Mouse (Mus musculus) ES-E14 (cell line): ENCODE results near the gene Exo5.

Source experiments
- CHD2 ChIP-seq: IDR thresholded peaks from 2 replicates; pipeline ENCODE4 v1.6.1; 2014; ENCODE audit warnings: mild to moderate bottlenecking, low read depth, low read length, inconsistent platforms
- MAFK ChIP-seq: IDR thresholded peaks from 2 replicates; pipeline ENCODE4 v1.6.1; 2014; ENCODE audit warnings: mild to moderate bottlenecking, low read depth, low read length, inconsistent platforms; ENCODE audit not compliant: insufficient read depth
- ZC3H11A ChIP-seq: IDR thresholded peaks from 2 replicates; pipeline ENCODE4 v1.6.1; 2012; ENCODE audit warnings: low read depth, mild to moderate bottlenecking, inconsistent platforms, low read length, borderline replicate concordance
- ZNF384 ChIP-seq: IDR thresholded peaks from 2 replicates; pipeline ENCODE4 v1.6.1; 2012; ENCODE audit warnings: low read depth, low read length, inconsistent platforms

DNA sequence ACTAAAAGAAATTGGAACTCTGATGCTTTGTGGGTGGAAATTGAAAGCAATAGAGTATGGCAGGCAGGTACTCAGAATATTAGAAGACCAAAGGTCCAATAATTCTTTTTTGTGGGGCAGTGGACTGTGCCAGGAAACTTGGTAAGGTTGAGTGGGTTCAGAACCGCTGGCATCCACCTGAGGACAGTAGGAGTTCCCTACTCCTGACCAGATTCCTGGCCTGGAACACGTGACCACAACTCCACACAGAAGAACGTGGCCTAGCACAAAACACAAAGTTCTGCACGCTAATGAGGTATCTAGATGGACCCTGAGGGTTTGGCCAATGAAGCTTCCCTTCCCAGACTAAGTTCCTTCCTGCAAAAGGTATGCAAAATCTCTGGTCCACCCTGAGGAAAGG lies 12.0 kb downstream of the Exo5 start:
- TF ChIP-seq ZC3H11A: no peak
- TF ChIP-seq ZNF384: no peak
- no peak for TF ChIP-seq MAFK
- no peak for TF ChIP-seq CHD2
